Mouse (Mus musculus): ENCODE data around the gene Cfap43. TPM values are rescaled to one million over a fixed set of nuclear protein-coding genes. Genes with fewer than 3 reads are reported as not detected.

Cfap43 gene
- total RNA-seq, 2 experiments from 2014 or later: not detected

DNA sequence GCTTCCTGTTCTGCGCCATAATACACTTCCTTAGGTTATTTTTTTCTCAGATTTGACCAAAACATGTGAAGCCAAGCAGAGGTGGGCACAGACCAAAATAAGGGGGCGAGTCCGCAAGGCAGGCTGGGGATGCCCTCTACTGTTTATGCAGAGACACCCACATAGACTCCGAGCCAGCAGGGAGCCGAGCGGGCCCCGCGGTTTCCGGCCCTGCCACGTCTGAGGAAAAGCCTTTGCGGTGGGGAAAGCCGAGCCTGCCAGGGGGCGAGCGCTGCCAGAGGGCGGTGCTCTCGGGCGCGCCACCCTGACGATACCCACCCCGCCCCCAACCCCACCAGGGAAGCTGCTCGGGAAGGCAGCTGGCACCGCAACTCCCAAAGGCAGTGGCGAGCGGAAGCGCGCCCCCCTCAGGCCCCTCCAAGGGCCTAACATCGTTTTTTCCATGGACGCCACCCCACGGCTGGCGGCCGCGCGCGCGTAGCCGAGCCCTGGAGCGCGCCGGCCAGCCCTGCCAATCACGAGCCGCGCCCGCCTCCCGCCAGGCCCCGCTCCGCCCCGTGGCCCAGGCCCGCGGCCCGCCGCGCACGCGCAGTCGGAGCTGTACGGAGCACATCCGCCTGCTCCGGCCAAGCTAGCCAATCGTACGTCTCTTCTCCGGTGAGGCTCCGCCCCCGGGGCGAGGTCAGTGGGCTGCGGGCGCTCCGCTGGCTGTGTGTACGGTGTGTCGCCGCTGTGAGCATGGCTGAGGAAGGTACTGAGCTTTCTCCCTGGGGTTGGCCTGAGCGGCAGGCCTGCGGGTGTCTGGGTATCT is 187.8 kb downstream of the Cfap43 start, which contains the start of gene Sfr1:
Gene Sfr1 (plus strand): TSS at position 612 of the 811 bp plus-strand sequence.
- ATAC-seq (replicated peaks; ENCODE audit: low FRiP score, poor library complexity, severe bottlenecking): peak; percentile 99

- ATAC-seq (replicated peaks; ENCODE audit: low FRiP score, poor library complexity, severe bottlenecking): 0 out of 2 replicates have a peak, but pooled peaks have one; percentile 36
Measured at GRCm38 (mm10) chr19:47730691-47731070, 188.4 kb downstream of the Cfap43 start.

GRCm38 (mm10) chr19:47725643-47726140 is 193.4 kb downstream of the Cfap43 start:
- no peak for ATAC-seq (replicated peaks; ENCODE audit: low FRiP score, poor library complexity, severe bottlenecking)

GRCm38 (mm10) chr19:47724903-47725302 is 194.2 kb downstream of the Cfap43 start:
- no peak for ATAC-seq (replicated peaks; ENCODE audit: low FRiP score, poor library complexity, severe bottlenecking)

GRCm38 (mm10) chr19:47722471-47722870 is 196.6 kb downstream of the Cfap43 start:
- no peak for ATAC-seq (replicated peaks; ENCODE audit: low FRiP score, poor library complexity, severe bottlenecking)

DNA sequence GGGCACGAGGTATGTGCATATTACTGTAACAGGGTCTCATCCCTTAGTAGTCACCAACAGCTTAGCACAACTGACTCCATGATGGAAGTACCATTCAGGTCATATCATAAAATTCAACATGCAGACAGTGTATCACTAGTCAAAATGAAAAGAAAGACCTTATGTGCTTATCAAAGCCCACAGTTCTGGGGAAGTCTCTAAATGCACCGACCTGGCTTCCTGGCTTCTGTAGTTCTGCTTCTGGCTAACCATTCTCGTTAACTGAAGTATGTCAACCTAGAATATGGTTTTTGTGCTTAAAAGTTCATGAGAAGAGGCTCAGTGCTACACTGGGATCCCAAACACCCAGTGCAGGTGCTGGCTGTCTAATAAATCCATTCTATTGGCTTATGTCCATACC is 199.9 kb downstream of the Cfap43 start:
- ATAC-seq (replicated peaks; ENCODE audit: low FRiP score, poor library complexity, severe bottlenecking): no peak

GRCm38 (mm10) chr19:47716144-47716543 is 202.9 kb downstream of the Cfap43 start:
- ATAC-seq (replicated peaks; ENCODE audit: low FRiP score, poor library complexity, severe bottlenecking): no peak

- no peak for ATAC-seq (replicated peaks; ENCODE audit: low FRiP score, poor library complexity, severe bottlenecking)
Measured at GRCm38 (mm10) chr19:47713457-47713856, 205.6 kb downstream of the Cfap43 start.

DNA sequence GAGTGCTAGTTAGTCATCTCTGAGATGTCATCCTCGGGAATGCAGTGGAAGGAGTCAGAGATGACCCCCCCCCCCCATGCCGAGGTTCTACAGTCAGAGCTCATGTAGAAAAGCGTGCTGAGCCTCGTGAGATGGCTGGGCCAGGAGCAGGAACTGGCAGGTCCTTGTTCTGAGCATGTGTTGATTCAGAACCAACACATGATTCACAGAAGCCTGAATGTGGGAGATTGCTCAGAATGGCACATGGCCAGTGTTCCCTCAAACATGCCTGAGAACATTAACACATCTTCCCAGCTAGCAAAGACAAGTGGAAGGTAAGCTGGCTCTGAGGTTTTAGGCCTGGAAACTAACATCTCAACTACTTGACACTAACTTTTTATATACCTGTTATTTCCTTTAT is 208.7 kb downstream of the Cfap43 start:
- no peak for ATAC-seq (replicated peaks; ENCODE audit: low FRiP score, poor library complexity, severe bottlenecking)

GRCm38 (mm10) chr19:47705772-47706309 is 213.2 kb downstream of the Cfap43 start:
- no peak for ATAC-seq (replicated peaks; ENCODE audit: low FRiP score, poor library complexity, severe bottlenecking)

- no peak for ATAC-seq (replicated peaks; ENCODE audit: low FRiP score, poor library complexity, severe bottlenecking)
Measured at GRCm38 (mm10) chr19:47705080-47705771, 213.9 kb downstream of the Cfap43 start.

- no peak for ATAC-seq (replicated peaks; ENCODE audit: low FRiP score, poor library complexity, severe bottlenecking)
Measured at GRCm38 (mm10) chr19:47700509-47700908, 218.6 kb downstream of the Cfap43 start.

- ATAC-seq (replicated peaks; ENCODE audit: low FRiP score, poor library complexity, severe bottlenecking): no peak
Measured at GRCm38 (mm10) chr19:47699743-47700142, 219.3 kb downstream of the Cfap43 start.

GRCm38 (mm10) chr19:47698266-47698665 is 220.8 kb downstream of the Cfap43 start:
- ATAC-seq (replicated peaks; ENCODE audit: low FRiP score, poor library complexity, severe bottlenecking): no peak

GRCm38 (mm10) chr19:47697067-47697466 is 222.0 kb downstream of the Cfap43 start:
- ATAC-seq (replicated peaks; ENCODE audit: low FRiP score, poor library complexity, severe bottlenecking): no peak

DNA sequence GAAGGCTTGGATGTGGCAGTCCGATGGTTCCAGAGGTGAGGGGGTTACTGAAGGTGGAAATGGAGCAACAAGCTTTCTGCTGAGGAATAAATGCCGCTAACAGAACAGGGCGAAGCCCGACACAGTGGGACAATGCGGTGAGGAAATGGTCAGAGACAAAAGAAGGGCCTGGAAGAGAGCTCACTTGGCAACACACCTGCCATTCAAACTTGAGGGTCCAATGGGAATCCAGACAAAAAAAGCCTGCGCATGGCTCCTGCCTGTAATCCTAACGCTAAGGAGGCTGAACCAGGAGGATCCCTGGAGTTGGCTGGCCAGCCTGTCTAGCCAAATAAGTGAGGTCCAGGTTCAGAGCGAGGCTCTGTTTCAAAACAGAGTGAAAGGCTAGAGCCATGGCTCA is 222.7 kb downstream of the Cfap43 start:
- ATAC-seq (replicated peaks; ENCODE audit: low FRiP score, poor library complexity, severe bottlenecking): no peak

DNA sequence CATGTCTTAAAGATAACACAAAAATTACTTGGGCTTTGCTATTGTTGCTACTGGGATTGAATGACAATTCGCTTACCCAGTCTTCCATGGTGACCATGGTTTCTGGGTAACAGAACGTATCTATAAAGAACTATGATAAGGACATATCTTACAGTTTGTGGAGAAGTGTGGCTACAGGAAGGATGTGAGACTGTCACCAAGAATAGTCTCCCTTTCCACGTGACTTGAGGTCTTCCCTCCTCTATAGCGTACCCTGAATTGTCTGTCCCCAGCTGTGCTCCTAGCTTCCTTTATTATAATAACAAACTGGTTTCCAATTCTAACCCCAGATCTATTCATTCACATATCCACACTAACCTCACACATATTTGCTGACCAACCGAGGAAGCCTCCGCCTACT is 223.4 kb downstream of the Cfap43 start:
- no peak for ATAC-seq (replicated peaks; ENCODE audit: low FRiP score, poor library complexity, severe bottlenecking)

GRCm38 (mm10) chr19:47691994-47692393 is 227.1 kb downstream of the Cfap43 start, which contains the start of gene Col17a1:
TSS of gene Col17a1 (minus strand) at chr19:47692094.
- ATAC-seq (replicated peaks; ENCODE audit: low FRiP score, poor library complexity, severe bottlenecking): no peak

DNA sequence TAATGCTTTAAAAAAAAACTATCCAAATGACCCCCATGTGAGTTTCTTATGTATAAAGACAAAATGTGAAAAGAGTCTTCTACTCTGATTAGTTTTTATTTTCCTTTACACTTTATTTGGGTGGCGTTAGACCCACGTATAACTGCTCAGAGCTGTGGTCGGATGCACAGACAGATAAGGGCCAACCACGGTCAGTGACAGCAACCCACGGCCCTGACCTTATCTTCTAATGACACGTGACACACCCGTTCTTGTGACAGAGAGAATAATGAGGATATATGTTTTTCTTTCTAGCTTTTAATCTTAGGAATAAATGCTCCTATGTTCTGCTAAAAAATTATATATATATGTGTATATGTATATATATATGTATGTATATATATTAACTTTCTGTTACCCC is 229.5 kb downstream of the Cfap43 start:
- ATAC-seq (replicated peaks; ENCODE audit: low FRiP score, poor library complexity, severe bottlenecking): no peak
